Mouse (Mus musculus): ENCODE measurements at regions not wholly inside any gene's neighbourhood (a gene's known extent, or its start where the extent isn't known, plus 50 kb on each side); places are given as distances from the start of the nearest gene placed in this dataset.
A peak's percentile ranks its signal among the peaks of the same experiment; 100 is the strongest.

GRCm38 (mm10) chr2:171363381-171363780 is 631.8 kb downstream of the Dok5 start:
- Histone ChIP-seq H3K79me2 (ENCODE audit: control insufficient read depth, insufficient read depth) (no peaks in the 10 kb centered on the region), H3K36me3 (ENCODE audit: control insufficient read depth, insufficient read depth) (no peaks in the 10 kb centered on the region), H3K27me3 (ENCODE audit: control insufficient read depth, insufficient read depth, insufficient read length) (no peaks in the 10 kb centered on the region), H3K4me2 (ENCODE audit: low read depth) (no peak overlapping the region), H3ac (ENCODE audit: control insufficient read depth, insufficient read length) (no peak overlapping the region), H3K4me3 (no peak overlapping the region)
- no peak for TF ChIP-seq POLR2A (IDR thresholded peaks at IDR 0.05; ENCODE audit: insufficient read length, low read depth)
- TF ChIP-seq MYOG (IDR thresholded peaks at IDR 0.05; ENCODE audit: control insufficient read depth in 1 of 3, insufficient read depth in 1 of 3, insufficient read length in 2 of 3, low read depth in 2 of 3) = no peak
- no peak for TF ChIP-seq TCF3 (IDR thresholded peaks at IDR 0.05; ENCODE audit: insufficient read length, low read depth)
- TF ChIP-seq CEBPB (IDR thresholded peaks at IDR 0.05; ENCODE audit: insufficient read depth, poor library complexity, severe bottlenecking) = no peak
- TF ChIP-seq MYOD1 (IDR thresholded peaks at IDR 0.05; ENCODE audit: control insufficient read depth in 1 of 3, insufficient read length in 2 of 3, low read depth in 2 of 3) = no peak
- no peak for TF ChIP-seq REST (IDR thresholded peaks at IDR 0.05; ENCODE audit: insufficient read depth, insufficient read length)
- TF ChIP-seq E2F4 (IDR thresholded peaks at IDR 0.05; ENCODE audit: insufficient read depth) = no peak
- TF ChIP-seq SRF (IDR thresholded peaks at IDR 0.05; ENCODE audit: control insufficient read depth, insufficient read length, low read depth) = no peak
- no peak for TF ChIP-seq USF1 (IDR thresholded peaks at IDR 0.05; ENCODE audit: low read depth)
- TF ChIP-seq TCF12 (IDR thresholded peaks at IDR 0.05; ENCODE audit: insufficient read depth, poor library complexity, severe bottlenecking) = no peak
- no peak for TF ChIP-seq POLR2AphosphoS2 (IDR thresholded peaks at IDR 0.05; ENCODE audit: insufficient read length, low read depth)
- TF ChIP-seq MAX (IDR thresholded peaks at IDR 0.05; ENCODE audit: low read depth) = no peak

- no peak overlapping the region for H3ac ChIP-seq (ENCODE audit: control insufficient read depth, insufficient read length)
- TF ChIP-seq MAX (IDR thresholded peaks at IDR 0.05; ENCODE audit: low read depth) (no peak), POLR2AphosphoS2 (IDR thresholded peaks at IDR 0.05; ENCODE audit: insufficient read length, low read depth) (no peak), E2F4 (IDR thresholded peaks at IDR 0.05; ENCODE audit: insufficient read depth) (no peak), USF1 (IDR thresholded peaks at IDR 0.05; ENCODE audit: low read depth) (no peak), MYOD1 (IDR thresholded peaks at IDR 0.05; ENCODE audit: control insufficient read depth in 1 of 3, insufficient read length in 2 of 3, low read depth in 2 of 3) (no peak), TCF3 (IDR thresholded peaks at IDR 0.05; ENCODE audit: insufficient read length, low read depth) (no peak), REST (IDR thresholded peaks at IDR 0.05; ENCODE audit: insufficient read depth, insufficient read length) (no peak), TCF12 (IDR thresholded peaks at IDR 0.05; ENCODE audit: insufficient read depth, poor library complexity, severe bottlenecking) (no peak), POLR2A (IDR thresholded peaks at IDR 0.05; ENCODE audit: insufficient read length, low read depth) (no peak), SRF (IDR thresholded peaks at IDR 0.05; ENCODE audit: control insufficient read depth, insufficient read length, low read depth) (no peak), CEBPB (IDR thresholded peaks at IDR 0.05; ENCODE audit: insufficient read depth, poor library complexity, severe bottlenecking) (no peak), MYOG (IDR thresholded peaks at IDR 0.05; ENCODE audit: control insufficient read depth in 1 of 3, insufficient read depth in 1 of 3, insufficient read length in 2 of 3, low read depth in 2 of 3) (no peak)
Measured at GRCm38 (mm10) chr2:171358071-171358760, 626.6 kb downstream of the Dok5 start.

GRCm38 (mm10) chr2:171348156-171348555 is 616.5 kb downstream of the Dok5 start:
- Histone ChIP-seq H3K4me3 (no peak overlapping the region), H3K79me2 (ENCODE audit: control insufficient read depth, insufficient read depth) (no peaks in the 10 kb centered on the region)

More at GRCm38 (mm10) chr2:171358071-171358760, 626.6 kb downstream of the Dok5 start:
- Histone ChIP-seq H3K27me3 (ENCODE audit: control insufficient read depth, insufficient read depth, insufficient read length) (no peaks in the 10 kb centered on the region), H3K36me3 (ENCODE audit: control insufficient read depth, insufficient read depth) (no peaks in the 10 kb centered on the region), H3K79me2 (ENCODE audit: control insufficient read depth, insufficient read depth) (no peaks in the 10 kb centered on the region), H3K4me3 (no peak overlapping the region), H3K4me2 (ENCODE audit: low read depth) (peak overlapping the region; percentile 12)

GRCm38 (mm10) chr2:171333816-171334757 is 602.5 kb downstream of the Dok5 start:
- Histone ChIP-seq H3ac (ENCODE audit: control insufficient read depth, insufficient read length) (no peak overlapping the region), H3K36me3 (ENCODE audit: control insufficient read depth, insufficient read depth) (no peaks in the 10 kb centered on the region), H3K4me3 (no peak overlapping the region), H3K79me2 (ENCODE audit: control insufficient read depth, insufficient read depth) (no peaks in the 10 kb centered on the region), H3K27me3 (ENCODE audit: control insufficient read depth, insufficient read depth, insufficient read length) (no peaks in the 10 kb centered on the region), H3K4me2 (ENCODE audit: low read depth) (no peak overlapping the region)
- TF ChIP-seq TCF3 (IDR thresholded peaks at IDR 0.05; ENCODE audit: insufficient read length, low read depth) = no peak
- no peak for TF ChIP-seq POLR2AphosphoS2 (IDR thresholded peaks at IDR 0.05; ENCODE audit: insufficient read length, low read depth)
- no peak for TF ChIP-seq USF1 (IDR thresholded peaks at IDR 0.05; ENCODE audit: low read depth)
- TF ChIP-seq SRF (IDR thresholded peaks at IDR 0.05; ENCODE audit: control insufficient read depth, insufficient read length, low read depth) = no peak
- TF ChIP-seq REST (IDR thresholded peaks at IDR 0.05; ENCODE audit: insufficient read depth, insufficient read length) = no peak
- no peak for TF ChIP-seq CEBPB (IDR thresholded peaks at IDR 0.05; ENCODE audit: insufficient read depth, poor library complexity, severe bottlenecking)
- TF ChIP-seq MYOD1 (IDR thresholded peaks at IDR 0.05; ENCODE audit: control insufficient read depth in 1 of 3, insufficient read length in 2 of 3, low read depth in 2 of 3) = no peak
- no peak for TF ChIP-seq MYOG (IDR thresholded peaks at IDR 0.05; ENCODE audit: control insufficient read depth in 1 of 3, insufficient read depth in 1 of 3, insufficient read length in 2 of 3, low read depth in 2 of 3)
- no peak for TF ChIP-seq E2F4 (IDR thresholded peaks at IDR 0.05; ENCODE audit: insufficient read depth)
- no peak for TF ChIP-seq MAX (IDR thresholded peaks at IDR 0.05; ENCODE audit: low read depth)
- TF ChIP-seq POLR2A (IDR thresholded peaks at IDR 0.05; ENCODE audit: insufficient read length, low read depth) = no peak
- no peak for TF ChIP-seq TCF12 (IDR thresholded peaks at IDR 0.05; ENCODE audit: insufficient read depth, poor library complexity, severe bottlenecking)

More at GRCm38 (mm10) chr2:171348156-171348555, 616.5 kb downstream of the Dok5 start:
- Histone ChIP-seq H3ac (ENCODE audit: control insufficient read depth, insufficient read length) (no peak overlapping the region), H3K27me3 (ENCODE audit: control insufficient read depth, insufficient read depth, insufficient read length) (no peaks in the 10 kb centered on the region), H3K36me3 (ENCODE audit: control insufficient read depth, insufficient read depth) (no peaks in the 10 kb centered on the region), H3K4me2 (ENCODE audit: low read depth) (no peak overlapping the region)
- no peak for TF ChIP-seq MYOG (IDR thresholded peaks at IDR 0.05; ENCODE audit: control insufficient read depth in 1 of 3, insufficient read depth in 1 of 3, insufficient read length in 2 of 3, low read depth in 2 of 3)
- no peak for TF ChIP-seq SRF (IDR thresholded peaks at IDR 0.05; ENCODE audit: control insufficient read depth, insufficient read length, low read depth)
- TF ChIP-seq POLR2AphosphoS2 (IDR thresholded peaks at IDR 0.05; ENCODE audit: insufficient read length, low read depth) = no peak
- no peak for TF ChIP-seq POLR2A (IDR thresholded peaks at IDR 0.05; ENCODE audit: insufficient read length, low read depth)

Data from myocyte (in vitro differentiated cells).